In the genomic region with DNA sequence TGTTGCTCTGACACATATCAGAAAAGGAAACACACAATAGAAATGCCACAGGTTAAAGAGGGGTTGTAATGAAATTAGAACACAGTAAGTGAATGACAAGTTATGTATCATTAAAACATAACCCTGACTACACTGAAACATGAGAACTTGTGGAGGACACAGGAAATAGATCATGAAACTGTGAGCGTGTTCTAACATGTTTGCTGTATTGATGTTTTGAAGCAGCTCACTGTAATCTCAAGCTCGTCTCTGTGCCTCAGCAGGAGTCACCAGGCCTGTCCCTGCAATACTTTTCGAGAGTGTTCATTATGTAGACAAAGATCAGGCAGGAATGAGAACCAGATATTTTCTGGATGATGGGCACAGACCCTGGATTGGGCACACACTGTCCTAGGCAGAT, we compare ENCODE assay signal across 29 mouse cellular contexts. TPM values are rescaled to one million over a fixed set of nuclear protein-coding genes. Genes with fewer than 3 reads are reported as not detected.
DNase-seq lines count a peak whose midpoint lies in the region; ATAC-seq and TF ChIP-seq lines count a peak whose summit lies in the region.
"Had no signal": no experiment of that assay in that cellular context is flagged by ENCODE, and none has a peak within 500 bp of the region (broad histone marks: within the 10 kb centered on the region; RNA-seq: fewer than 3 reads in every experiment).

No protein-coding gene starts in this region.

- peak; percentile 58 for DNase-seq in liver, adult 2 months (ENCODE audit: extremely low read depth, low read depth, low spot score)
- DNase-seq in liver, embryonic 11.5 days (ENCODE audit: low spot score), result no peak
- DNase-seq in adipocyte (ENCODE audit: low spot score), result peak; percentile 12
- peak; percentile 19 for DNase-seq in forelimb bud, embryonic 11.5 days (ENCODE audit: low read depth, low spot score)
- no peak for DNase-seq in stomach, postnatal 0 days (ENCODE audit: low spot score)
- no peak for DNase-seq in natural killer cell, adult 2 months (ENCODE audit: low spot score in 2 of 2)
- no peak for DNase-seq in right cerebral cortex, adult 2 months (ENCODE audit: low spot score in 2 of 2)
- DNase-seq: cerebellum, adult 18-20 months; cerebellum, adult 9-10 months; cerebellum, postnatal 14 days; forebrain, postnatal 0 days; gastrocnemius, postnatal 25 days; heart, postnatal 14 days; heart, postnatal 4 days had no signal

- H3K9me3 ChIP-seq in liver, embryonic 11.5 days (ENCODE audit: control insufficient read depth, low read length), result no peaks in the 10 kb centered on the region
- no peaks in the 10 kb centered on the region for H3K9me3 ChIP-seq in stomach, postnatal 0 days (ENCODE audit: control insufficient read depth, low read length)
- H3K9me3 ChIP-seq: embryonic facial prominence, embryonic 13.5 days; forebrain, embryonic 10.5 days; heart, embryonic 10.5 days; heart, embryonic 13.5 days; hindbrain, embryonic 12.5 days; hindbrain, embryonic 15.5 days had no signal

- H3K9ac ChIP-seq in liver, adult 2 months (ENCODE audit: low read depth, low read length), result peak overlapping the region; percentile 62
- no peak overlapping the region for H3K9ac ChIP-seq in liver, embryonic 11.5 days (ENCODE audit: low read depth, low read length)
- H3K9ac ChIP-seq in stomach, postnatal 0 days (ENCODE audit: low read length), result no peak overlapping the region
- H3K9ac ChIP-seq: embryonic facial prominence, embryonic 13.5 days; forebrain, postnatal 0 days; heart, embryonic 13.5 days; hindbrain, embryonic 12.5 days; hindbrain, embryonic 15.5 days had no signal

- WGBS in liver, adult 2 months, result 15% methylated on average over 3 of the region's 3 CpGs
- 62% methylated on average over 3 of the region's 3 CpGs for WGBS in liver, embryonic 11.5 days
- 45% methylated on average over 3 of the region's 3 CpGs for WGBS in stomach, postnatal 0 days

- H3K36me3 ChIP-seq in liver, adult 2 months (ENCODE audit: control insufficient read depth, insufficient read depth, low read length), result 0 out of 2 replicates have a peak, but pooled peaks cover 2% of the 10 kb centered on the region
- no peaks in the 10 kb centered on the region for H3K36me3 ChIP-seq in liver, embryonic 11.5 days (ENCODE audit: control insufficient read depth, insufficient read depth, low read length)
- H3K36me3 ChIP-seq in stomach, postnatal 0 days (ENCODE audit: control insufficient read depth, insufficient read depth, low read length), result no peaks in the 10 kb centered on the region
- H3K36me3 ChIP-seq: embryonic facial prominence, embryonic 13.5 days; forebrain, embryonic 10.5 days; heart, embryonic 10.5 days; heart, embryonic 13.5 days; hindbrain, embryonic 12.5 days; hindbrain, embryonic 15.5 days had no signal

- H3K4me1 ChIP-seq in liver, adult 2 months (ENCODE audit: control insufficient read depth, insufficient read depth, low read length), result peaks cover 32% of the 10 kb centered on the region
- no peaks in the 10 kb centered on the region for H3K4me1 ChIP-seq in liver, embryonic 11.5 days (replicated peaks; ENCODE audit: control insufficient read depth, insufficient read depth, low read length)
- H3K4me1 ChIP-seq in stomach, postnatal 0 days (replicated peaks; ENCODE audit: control insufficient read depth, insufficient read depth), result no peaks in the 10 kb centered on the region
- H3K4me1 ChIP-seq: forebrain, embryonic 10.5 days; heart, embryonic 10.5 days; heart, embryonic 13.5 days; hindbrain, embryonic 12.5 days had no signal

- H3K4me3 ChIP-seq in liver, adult 2 months (ENCODE audit: insufficient read depth, low read depth, low read length), result peak overlapping the region; percentile 33; the same call in 1 of the 2 replicates
- no peak overlapping the region for H3K4me3 ChIP-seq in liver, embryonic 11.5 days (ENCODE audit: low read depth, low read length)
- no peak overlapping the region for H3K4me3 ChIP-seq in stomach, postnatal 0 days (ENCODE audit: low read depth, low read length)
- H3K4me3 ChIP-seq: embryonic facial prominence, embryonic 13.5 days; forebrain, embryonic 10.5 days; heart, adult 2 months; heart, embryonic 10.5 days; heart, embryonic 13.5 days; hindbrain, embryonic 12.5 days; hindbrain, embryonic 15.5 days had no signal

- peak overlapping the region; percentile 85 for H3K27ac ChIP-seq in liver, adult 2 months (replicated peaks; ENCODE audit: insufficient read depth, low read depth, low read length)
- no peak overlapping the region for H3K27ac ChIP-seq in liver, embryonic 11.5 days (ENCODE audit: low read depth, low read length)
- peak overlapping the region; percentile 53 for H3K27ac ChIP-seq in stomach, postnatal 0 days (replicated peaks)
- H3K27ac ChIP-seq: embryonic facial prominence, embryonic 13.5 days; forebrain, embryonic 10.5 days; heart, adult 2 months; heart, embryonic 10.5 days; heart, embryonic 13.5 days; hindbrain, embryonic 12.5 days; hindbrain, embryonic 15.5 days had no signal

- no peak for TF ChIP-seq POLR2A in liver, adult 2 months (IDR thresholded peaks at IDR 0.05; ENCODE audit: extremely low read depth, insufficient read depth, low read length)

- no peak for ATAC-seq in liver, embryonic 11.5 days (replicated peaks; ENCODE audit: low FRiP score)
- ATAC-seq in stomach, postnatal 0 days (ENCODE audit: low FRiP score, low TSS enrichment), result no peak
- ATAC-seq: activated CD4-positive, CD25-positive, alpha-beta regulatory T cell, adult 4 months; CD4-positive, CD25-positive, alpha-beta regulatory T cell, adult 4 months; forebrain, embryonic 14.5 days had no signal

- H3K79me2 ChIP-seq in liver, adult 2 months (ENCODE audit: control insufficient read depth, insufficient read depth, low read length), result peaks cover 2% of the 10 kb centered on the region; the same call in 1 of the 2 replicates

- no peaks in the 10 kb centered on the region for H3K27me3 ChIP-seq in liver, adult 2 months (ENCODE audit: control insufficient read depth, insufficient read depth, low read length)
- no peaks in the 10 kb centered on the region for H3K27me3 ChIP-seq in liver, embryonic 11.5 days (replicated peaks; ENCODE audit: control insufficient read depth, insufficient read depth, low read length)
- H3K27me3 ChIP-seq in stomach, postnatal 0 days (ENCODE audit: control insufficient read depth, insufficient read depth, low read length), result no peaks in the 10 kb centered on the region
- H3K27me3 ChIP-seq: embryonic facial prominence, embryonic 13.5 days; heart, embryonic 13.5 days; hindbrain, embryonic 12.5 days; hindbrain, embryonic 15.5 days had no signal

- TF ChIP-seq EP300 in stomach, postnatal 0 days (optimal IDR thresholded peaks at IDR 0.05), result no peak

- no peak for TF ChIP-seq CTCF in liver, adult 2 months (IDR thresholded peaks at IDR 0.05; ENCODE audit: low read depth, low read length)
- TF ChIP-seq CTCF in stomach, postnatal 0 days (IDR thresholded peaks at IDR 0.05; ENCODE audit: low read depth), result no peak

- H3K4me2 ChIP-seq in liver, embryonic 11.5 days, result no peak overlapping the region
- no peak overlapping the region for H3K4me2 ChIP-seq in stomach, postnatal 0 days (replicated peaks; ENCODE audit: low read depth)
- H3K4me2 ChIP-seq: embryonic facial prominence, embryonic 13.5 days; heart, embryonic 13.5 days; hindbrain, embryonic 12.5 days; hindbrain, embryonic 15.5 days had no signal

RNA-seq across cellular contexts. Expression of a gene that starts 0.8 kb away (rescaled TPM):
- 1,235 and 2,595 TPM in 2 replicates for total RNA-seq in liver, adult 2 months (2014; rRNA removed)
- 676 and 691 TPM in 2 replicates for polyA plus RNA-seq in liver, adult 2 months (2012; rRNA removed)
- polyA plus RNA-seq in liver, embryonic 11.5 days (2014; fragmentation: Nextera tagmentation; extraction: Ambion mirVana), result not detected in 2 replicates
- 16.3 and 17.4 TPM in 2 replicates for polyA plus RNA-seq in stomach, postnatal 0 days (2015; fragmentation: Nextera tagmentation; extraction: Ambion mirVana)
- total RNA-seq: ES-E14; forebrain, postnatal 0 days; heart, postnatal 4 days had no signal
- polyA plus RNA-seq: activated CD4-positive, CD25-positive, alpha-beta regulatory T cell, adult 4 months; CD4-positive, CD25-positive, alpha-beta regulatory T cell, adult 4 months; embryonic facial prominence, embryonic 13.5 days; forebrain, embryonic 10.5 days; forebrain, embryonic 14.5 days; forebrain, postnatal 0 days; heart, embryonic 10.5 days; heart, embryonic 13.5 days; heart, embryonic 16.5 days; hindbrain, embryonic 12.5 days; hindbrain, embryonic 15.5 days; intestine, embryonic 14.5 days had no signal

RNA-seq across cellular contexts. Expression of a gene that starts 12.4 kb away (rescaled TPM):
- total RNA-seq in liver, adult 2 months (2014; rRNA removed), result 1.1 and 14.1 TPM in 2 replicates
- polyA plus RNA-seq in liver, adult 2 months (2012; rRNA removed), result 7.3 and 11.4 TPM in 2 replicates
- not detected in 2 replicates for polyA plus RNA-seq in liver, embryonic 11.5 days (2014; fragmentation: Nextera tagmentation; extraction: Ambion mirVana)
- polyA plus RNA-seq in stomach, postnatal 0 days (2015; fragmentation: Nextera tagmentation; extraction: Ambion mirVana), result not detected in 2 replicates
- total RNA-seq: ES-E14; forebrain, postnatal 0 days; gastrocnemius, adult 8-10 months; heart, postnatal 4 days had no signal
- polyA plus RNA-seq: C2C12; embryonic facial prominence, embryonic 13.5 days; forebrain, embryonic 10.5 days; forebrain, embryonic 14.5 days; forebrain, postnatal 0 days; heart, adult 2 months; heart, embryonic 10.5 days; heart, embryonic 13.5 days; heart, embryonic 16.5 days; hindbrain, embryonic 12.5 days; hindbrain, embryonic 15.5 days; intestine, embryonic 14.5 days had no signal

RNA-seq across cellular contexts. Expression of a gene that starts 18.6 kb away (rescaled TPM):
- total RNA-seq in liver, adult 2 months (2014; rRNA removed), result 27.0 and 55.0 TPM in 2 replicates
- polyA plus RNA-seq in liver, adult 2 months (2012; rRNA removed), result 66.8 and 86.8 TPM in 2 replicates
- polyA plus RNA-seq in liver, embryonic 11.5 days (2014; fragmentation: Nextera tagmentation; extraction: Ambion mirVana), result not detected in 2 replicates
- polyA plus RNA-seq in stomach, postnatal 0 days (2015; fragmentation: Nextera tagmentation; extraction: Ambion mirVana), result not detected in 2 replicates
- total RNA-seq: ES-E14; forebrain, postnatal 0 days; heart, adult 2 months; heart, postnatal 4 days had no signal
- polyA plus RNA-seq: C2C12; embryonic facial prominence, embryonic 13.5 days; forebrain, embryonic 10.5 days; forebrain, embryonic 14.5 days; forebrain, postnatal 0 days; heart, adult 2 months; heart, embryonic 10.5 days; heart, embryonic 13.5 days; heart, embryonic 16.5 days; hindbrain, embryonic 12.5 days; hindbrain, embryonic 15.5 days; intestine, embryonic 14.5 days had no signal

RNA-seq across cellular contexts. Expression of a gene that starts 59.5 kb away (rescaled TPM):
- total RNA-seq in liver, adult 2 months (2014; rRNA removed), result 1.0 and 1.4 TPM in 2 replicates
- 1.1 and 1.6 TPM in 2 replicates for polyA plus RNA-seq in liver, adult 2 months (2012; rRNA removed)
- polyA plus RNA-seq in liver, embryonic 11.5 days (2014; fragmentation: Nextera tagmentation; extraction: Ambion mirVana), result 8.8 and 8.9 TPM in 2 replicates
- 2.0 and 2.2 TPM in 2 replicates for polyA plus RNA-seq in stomach, postnatal 0 days (2015; fragmentation: Nextera tagmentation; extraction: Ambion mirVana)

Comparison
In these comparisons a context has a peak if more than half of its experiments do, and no peak if none do; other contexts are left out.
1. DNase-seq: peak in liver, adult 2 months (single experiment), adipocyte (single experiment) and forelimb bud, embryonic 11.5 days (single experiment); none in liver, embryonic 11.5 days (single experiment), stomach, postnatal 0 days (single experiment), natural killer cell, adult 2 months (0 of 2) and right cerebral cortex, adult 2 months (0 of 2).
2. RNA of a gene that starts 0.8 kb away (polyA plus RNA-seq): 676 to 691 TPM in liver, adult 2 months; 16.3 to 17.4 TPM in stomach, postnatal 0 days and not detected in liver, embryonic 11.5 days; every median in the first group is over 10 times any median in the second.
3. RNA of a gene that starts 18.6 kb away (polyA plus RNA-seq): 66.8 to 86.8 TPM in liver, adult 2 months; not detected in stomach, postnatal 0 days and not detected in liver, embryonic 11.5 days; every median in the first group is over 10 times any median in the second.